Mouse (Mus musculus): ENCODE data around the gene Ndufb7. TPM values are rescaled to one million over a fixed set of nuclear protein-coding genes. Genes with fewer than 3 reads are reported as not detected.

The Ndufb7 gene
- total and polyA plus RNA-seq, 3 experiments = 620 to 1,159 (median 733) TPM

- WGBS = 53% methylated on average over 18 of the region's 18 CpGs
- Histone ChIP-seq H3K9ac (ENCODE audit: low read depth, low read length) (peak overlapping the region; percentile 88), H3K4me3 (peak overlapping the region; percentile 39; the same call in 1 of the 2 replicates), H3K27me3 (ENCODE audit: control insufficient read depth, insufficient read depth, low read length) (no peaks in the 10 kb centered on the region), H3K36me3 (ENCODE audit: control insufficient read depth, insufficient read depth, low read length) (no peaks in the 10 kb centered on the region), H3K79me2 (replicated peaks; ENCODE audit: control insufficient read depth, insufficient read depth, low read length) (peaks cover 2% of the 10 kb centered on the region; the same call in 1 of the 2 replicates), H3K27ac (peak overlapping the region; percentile 90), H3K4me1 (ENCODE audit: control insufficient read depth, insufficient read depth, low read length) (peaks cover 6% of the 10 kb centered on the region)
- intact Hi-C loops (cut with DNase I) = loop anchor here (2.0 kb wide), 1 partner anchor 19 kb away; no protein-coding TSS in a partner anchor
- peak; percentile 65 to 75 for DNase-seq
- TF ChIP-seq EP300 (IDR thresholded peaks at IDR 0.05; ENCODE audit: insufficient read depth, low read depth, low read length) (peak; percentile 63; the same call in 1 of the 2 replicates), POLR2A (IDR thresholded peaks at IDR 0.05; ENCODE audit: insufficient read depth, low read depth, low read length) (peak; percentile 78), CTCF (IDR thresholded peaks at IDR 0.05) (peak; percentile 50)
These were observed 6.8 kb downstream of the Ndufb7 start for GRCm38 (mm10) chr8:83573140-83573875.

DNA sequence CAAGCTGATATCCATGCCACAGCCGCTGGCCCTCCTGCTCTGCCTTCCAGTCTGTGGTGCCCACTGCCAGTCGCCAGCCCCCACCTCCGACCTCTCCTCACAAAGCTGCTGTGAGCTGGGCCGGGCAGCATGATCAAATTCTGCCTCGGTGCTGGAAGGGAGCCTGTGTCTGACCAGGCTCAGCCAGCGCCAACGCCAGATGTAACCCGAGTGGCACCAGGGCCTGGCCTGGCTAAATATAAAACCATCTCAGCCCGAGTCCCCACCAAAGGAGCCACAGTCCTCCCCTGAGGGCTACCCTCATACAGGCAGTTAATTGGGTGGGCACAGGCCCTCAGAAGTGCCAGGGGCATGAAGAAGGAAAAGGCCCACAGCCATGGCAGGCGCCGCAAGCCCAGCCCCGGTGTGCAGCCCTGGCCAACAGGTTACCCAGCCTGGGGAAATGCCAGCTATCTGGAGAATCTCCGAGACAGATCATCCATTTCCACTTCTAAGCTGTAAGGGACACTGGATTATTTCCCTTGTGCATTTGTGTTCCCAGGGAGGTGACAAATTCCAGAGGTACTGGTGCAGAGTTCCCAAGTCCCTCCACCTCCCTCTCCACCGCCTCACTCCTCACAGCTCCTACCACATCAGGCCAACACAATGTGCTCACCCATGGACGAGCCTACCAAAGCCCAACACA, 8.3 kb downstream of the Ndufb7 start:
- Histone ChIP-seq H3K4me3 (peak overlapping the region; percentile 39), H3K27me3 (ENCODE audit: control insufficient read depth, insufficient read depth, low read length) (no peaks in the 10 kb centered on the region), H3K36me3 (ENCODE audit: control insufficient read depth, insufficient read depth, low read length) (no peaks in the 10 kb centered on the region), H3K9ac (ENCODE audit: low read depth, low read length) (peak overlapping the region; percentile 88), H3K79me2 (replicated peaks; ENCODE audit: control insufficient read depth, insufficient read depth, low read length) (peaks cover 2% of the 10 kb centered on the region; the same call in 1 of the 2 replicates), H3K27ac (peak overlapping the region; percentile 90), H3K4me1 (ENCODE audit: control insufficient read depth, insufficient read depth, low read length) (peaks cover 5% of the 10 kb centered on the region)
- TF ChIP-seq POLR2A (IDR thresholded peaks at IDR 0.05; ENCODE audit: insufficient read depth, low read depth, low read length) = peak; percentile 61
- TF ChIP-seq CTCF (IDR thresholded peaks at IDR 0.05) = no peak
- no peak for TF ChIP-seq EP300 (IDR thresholded peaks at IDR 0.05; ENCODE audit: insufficient read depth, low read depth, low read length)
- DNase-seq = peak; percentile 63 to 64
- WGBS = 58% methylated on average over 15 of the region's 15 CpGs
- intact Hi-C loops (cut with DNase I) = no loop called here

DNA sequence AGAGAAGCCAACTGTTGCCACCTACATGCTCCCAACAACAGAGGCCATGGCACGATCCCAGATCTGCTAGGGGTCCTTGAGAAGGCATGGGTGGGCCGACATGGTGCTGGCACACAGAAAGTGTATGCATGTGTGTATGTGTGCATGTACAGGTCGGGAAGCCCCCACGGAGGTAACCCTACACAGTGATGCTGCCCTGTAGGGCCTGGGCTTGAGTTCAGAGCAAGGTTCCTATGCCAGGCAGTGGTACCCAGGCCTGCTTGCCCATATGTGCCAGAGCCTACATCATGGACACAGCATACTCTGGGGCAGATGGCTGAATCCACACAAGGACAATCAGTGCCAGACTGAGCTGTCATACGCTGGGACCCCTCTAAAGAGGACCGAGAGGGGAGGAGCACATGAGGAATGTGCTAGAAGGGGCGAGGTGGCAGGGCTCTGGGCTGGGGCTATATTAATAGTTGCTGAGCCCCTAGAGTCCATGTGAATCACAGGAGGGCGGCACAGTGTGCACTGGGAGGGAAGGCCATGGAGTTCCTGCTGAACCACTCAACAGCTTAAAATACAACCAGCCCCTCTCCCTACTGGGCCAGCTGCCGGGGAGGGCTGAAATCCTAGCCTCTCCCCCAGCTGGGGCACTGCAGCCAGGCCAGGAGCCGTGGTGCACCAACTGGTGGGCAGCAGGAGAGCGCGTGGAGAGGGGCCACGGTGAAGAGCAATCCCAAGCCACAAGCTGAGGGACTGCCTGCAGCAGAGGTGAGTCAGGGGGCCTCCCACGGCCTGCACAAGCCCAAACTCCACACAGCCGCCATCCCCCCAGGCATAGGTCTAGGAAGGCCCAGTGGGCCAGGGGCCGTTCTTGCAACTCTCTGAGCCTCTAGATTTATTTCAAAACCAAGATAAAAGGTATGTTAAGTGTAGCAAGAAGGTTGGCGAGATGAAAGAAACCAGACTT, 9.4 kb downstream of the Ndufb7 start:
- DNase-seq = peak; percentile 63 to 71
- TF ChIP-seq POLR2A (IDR thresholded peaks at IDR 0.05; ENCODE audit: insufficient read depth, low read depth, low read length) = peak; percentile 61; the same call in 1 of the 2 replicates
- no peak for TF ChIP-seq EP300 (IDR thresholded peaks at IDR 0.05; ENCODE audit: insufficient read depth, low read depth, low read length)
- 62% methylated on average over 17 of the region's 17 CpGs for WGBS
- peak overlapping the region; percentile 90 for H3K27ac ChIP-seq
- peaks cover 7% of the 10 kb centered on the region for H3K4me1 ChIP-seq (ENCODE audit: control insufficient read depth, insufficient read depth, low read length)
- H3K79me2 ChIP-seq (replicated peaks; ENCODE audit: control insufficient read depth, insufficient read depth, low read length) = no peaks in the 10 kb centered on the region; the same call in 1 of the 2 replicates
- peak overlapping the region; percentile 35 for H3K4me3 ChIP-seq
- intact Hi-C loops (cut with DNase I) = no loop called here
- H3K9ac ChIP-seq (ENCODE audit: low read depth, low read length) = peak overlapping the region; percentile 79
- H3K27me3 ChIP-seq (ENCODE audit: control insufficient read depth, insufficient read depth, low read length) = no peaks in the 10 kb centered on the region
- no peaks in the 10 kb centered on the region for H3K36me3 ChIP-seq (ENCODE audit: control insufficient read depth, insufficient read depth, low read length)

GRCm38 (mm10) chr8:83576516-83576895, 10.0 kb downstream of the Ndufb7 start:
- DNase-seq = no peak
- peak overlapping the region; percentile 35; the same call in 1 of the 2 replicates for H3K4me3 ChIP-seq
- intact Hi-C loops (cut with DNase I) = no loop called here
- no peak for TF ChIP-seq POLR2A (IDR thresholded peaks at IDR 0.05; ENCODE audit: insufficient read depth, low read depth, low read length)
- TF ChIP-seq EP300 (IDR thresholded peaks at IDR 0.05; ENCODE audit: insufficient read depth, low read depth, low read length) = no peak
- no peak for TF ChIP-seq CTCF (IDR thresholded peaks at IDR 0.05)
- peaks cover 7% of the 10 kb centered on the region for H3K4me1 ChIP-seq (ENCODE audit: control insufficient read depth, insufficient read depth, low read length)
- peak overlapping the region; percentile 90 for H3K27ac ChIP-seq
- 50% methylated on average over 4 of the region's 4 CpGs for WGBS
- no peaks in the 10 kb centered on the region for H3K36me3 ChIP-seq (ENCODE audit: control insufficient read depth, insufficient read depth, low read length)
- peak overlapping the region; percentile 73 for H3K9ac ChIP-seq (ENCODE audit: low read depth, low read length)
- no peaks in the 10 kb centered on the region; the same call in 1 of the 2 replicates for H3K79me2 ChIP-seq (replicated peaks; ENCODE audit: control insufficient read depth, insufficient read depth, low read length)
- no peaks in the 10 kb centered on the region for H3K27me3 ChIP-seq (ENCODE audit: control insufficient read depth, insufficient read depth, low read length)

DNA sequence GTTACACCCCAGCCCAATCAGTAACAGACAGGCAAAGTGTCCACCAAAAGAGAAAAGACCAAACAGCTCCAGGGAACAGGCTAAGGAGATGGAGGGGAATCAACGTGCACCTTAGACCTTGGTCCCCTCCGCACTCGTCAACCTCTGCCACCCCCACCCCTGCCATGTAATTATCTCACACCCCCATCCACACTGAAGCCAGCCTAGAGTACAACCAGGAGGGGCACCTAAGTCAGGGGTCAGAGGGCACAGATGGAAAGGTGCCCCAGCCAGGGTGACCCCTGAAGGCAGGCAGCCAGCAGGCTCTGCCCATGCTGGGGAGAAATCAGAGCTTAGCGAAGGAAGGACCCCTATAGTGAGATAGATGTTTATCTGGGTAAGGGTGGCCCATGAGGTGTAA, 10.4 kb downstream of the Ndufb7 start:
- TF ChIP-seq EP300 (IDR thresholded peaks at IDR 0.05; ENCODE audit: insufficient read depth, low read depth, low read length) = no peak
- TF ChIP-seq CTCF (IDR thresholded peaks at IDR 0.05) = no peak
- TF ChIP-seq POLR2A (IDR thresholded peaks at IDR 0.05; ENCODE audit: insufficient read depth, low read depth, low read length) = no peak
- 57% methylated on average over 4 of the region's 4 CpGs for WGBS
- H3K4me1 ChIP-seq (ENCODE audit: control insufficient read depth, insufficient read depth, low read length) = peaks cover 7% of the 10 kb centered on the region
- no peak for DNase-seq
- H3K79me2 ChIP-seq (replicated peaks; ENCODE audit: control insufficient read depth, insufficient read depth, low read length) = no peaks in the 10 kb centered on the region; the same call in 1 of the 2 replicates
- H3K4me3 ChIP-seq = peak overlapping the region; percentile 18; the same call in 1 of the 2 replicates
- H3K36me3 ChIP-seq (ENCODE audit: control insufficient read depth, insufficient read depth, low read length) = no peaks in the 10 kb centered on the region
- peak overlapping the region; percentile 73 for H3K9ac ChIP-seq (ENCODE audit: low read depth, low read length)
- H3K27ac ChIP-seq = peak overlapping the region; percentile 90
- H3K27me3 ChIP-seq (ENCODE audit: control insufficient read depth, insufficient read depth, low read length) = no peaks in the 10 kb centered on the region
- intact Hi-C loops (cut with DNase I) = no loop called here
